Mouse (Mus musculus): ENCODE measurements at regions not wholly inside any gene's neighbourhood (a gene's known extent, or its start where the extent isn't known, plus 50 kb on each side); places are given as distances from the start of the nearest gene placed in this dataset.

GRCm38 (mm10) chr3:37962043-37962810 lies 237.9 kb upstream of the Gm5148 start:
- DNase-seq = peak; percentile 83

- DNase-seq = no peak
Observed at GRCm38 (mm10) chr3:37958361-37958978, 234.2 kb upstream of the Gm5148 start.

GRCm38 (mm10) chr3:37956543-37956942 lies 232.3 kb upstream of the Gm5148 start:
- DNase-seq = no peak

- peak; percentile 48 for DNase-seq
Observed at GRCm38 (mm10) chr3:37952891-37953290, 228.6 kb upstream of the Gm5148 start.

- no peak for DNase-seq
Observed at GRCm38 (mm10) chr3:37952251-37952650, 228.0 kb upstream of the Gm5148 start.

- DNase-seq = no peak
Observed at GRCm38 (mm10) chr3:37943661-37944060, 219.4 kb upstream of the Gm5148 start.

- DNase-seq = no peak
Observed at GRCm38 (mm10) chr3:37940016-37940415, 215.7 kb upstream of the Gm5148 start.

- no peak for DNase-seq
Observed at GRCm38 (mm10) chr3:37938870-37939269, 214.6 kb upstream of the Gm5148 start.

GRCm38 (mm10) chr3:37938284-37938596 lies 213.9 kb upstream of the Gm5148 start:
- DNase-seq = peak; percentile 74

- peak; percentile 42 for DNase-seq
Observed at GRCm38 (mm10) chr3:37937381-37938283, 213.3 kb upstream of the Gm5148 start.

GRCm38 (mm10) chr3:37936251-37936931 lies 212.1 kb upstream of the Gm5148 start:
- DNase-seq = peak; percentile 74

- peak; percentile 55 for DNase-seq
Observed at GRCm38 (mm10) chr3:37934905-37935708, 210.8 kb upstream of the Gm5148 start.

- DNase-seq = no peak
Observed at GRCm38 (mm10) chr3:37934236-37934635, 209.9 kb upstream of the Gm5148 start.

GRCm38 (mm10) chr3:37928731-37929130 lies 204.4 kb upstream of the Gm5148 start:
- no peak for DNase-seq

- peak; percentile 11 for DNase-seq
Observed at GRCm38 (mm10) chr3:37919450-37920156, 195.3 kb upstream of the Gm5148 start.

- DNase-seq = peak; percentile 68
Observed at GRCm38 (mm10) chr3:37916786-37917479, 192.6 kb upstream of the Gm5148 start.

- peak; percentile 13 for DNase-seq
Observed at GRCm38 (mm10) chr3:37916281-37916680, 192.0 kb upstream of the Gm5148 start.

- DNase-seq = no peak
Observed at GRCm38 (mm10) chr3:37915673-37916072, 191.4 kb upstream of the Gm5148 start.

GRCm38 (mm10) chr3:37914136-37914535 lies 189.8 kb upstream of the Gm5148 start:
- no peak for DNase-seq

GRCm38 (mm10) chr3:37909821-37910220 lies 185.5 kb upstream of the Gm5148 start:
- DNase-seq = no peak

GRCm38 (mm10) chr3:37909008-37909407 lies 184.7 kb upstream of the Gm5148 start:
- DNase-seq = no peak
